Mouse (Mus musculus): ENCODE measurements around the gene Galntl6. TPM values are rescaled to one million over a fixed set of nuclear protein-coding genes. Genes with fewer than 3 reads are reported as not detected.

Galntl6 gene
- polyA plus RNA-seq, 1 experiment from 2014 or later, result 0.33 TPM

- no peaks in the 10 kb centered on the region for H3K27me3 ChIP-seq (ENCODE audit: control insufficient read depth, insufficient read depth, low read length)
- DNase-seq (ENCODE audit: low spot score, missing footprints) (no peak), ATAC-seq (ENCODE audit: low FRiP score) (no peak)
- H3K4me2 ChIP-seq, result no peak overlapping the region
- H3K27ac ChIP-seq (ENCODE audit: low read depth, low read length), result no peak overlapping the region
- H3K9ac ChIP-seq (ENCODE audit: low read length), result no peak overlapping the region
- no peaks in the 10 kb centered on the region for H3K9me3 ChIP-seq (ENCODE audit: control insufficient read depth, low read length)
- H3K4me3 ChIP-seq (ENCODE audit: low read depth, low read length), result no peak overlapping the region
- no peaks in the 10 kb centered on the region for H3K4me1 ChIP-seq (ENCODE audit: control insufficient read depth, insufficient read depth, low read length)
- no peaks in the 10 kb centered on the region for H3K36me3 ChIP-seq (ENCODE audit: control insufficient read depth, insufficient read depth, low read length)
These were observed 1063.4 kb downstream of the Galntl6 start for GRCm38 (mm10) chr8:57849074-57849473.

- no peaks in the 10 kb centered on the region for H3K4me1 ChIP-seq (ENCODE audit: control insufficient read depth, insufficient read depth, low read length)
- H3K9me3 ChIP-seq (ENCODE audit: control insufficient read depth, low read length), result no peaks in the 10 kb centered on the region
- H3K4me2 ChIP-seq, result no peak overlapping the region
- no peaks in the 10 kb centered on the region for H3K36me3 ChIP-seq (ENCODE audit: control insufficient read depth, insufficient read depth, low read length)
- no peak overlapping the region for H3K4me3 ChIP-seq (ENCODE audit: low read depth, low read length)
- ATAC-seq (ENCODE audit: low FRiP score) (no peak), DNase-seq (ENCODE audit: low spot score, missing footprints) (no peak)
- H3K27ac ChIP-seq (ENCODE audit: low read depth, low read length), result no peak overlapping the region
- WGBS, result 57% methylated on average over 5 of the region's 5 CpGs
- H3K27me3 ChIP-seq (ENCODE audit: control insufficient read depth, insufficient read depth, low read length), result no peaks in the 10 kb centered on the region
- no peak overlapping the region for H3K9ac ChIP-seq (ENCODE audit: low read length)
These were observed 1069.0 kb downstream of the Galntl6 start for GRCm38 (mm10) chr8:57843461-57843860.

DNA sequence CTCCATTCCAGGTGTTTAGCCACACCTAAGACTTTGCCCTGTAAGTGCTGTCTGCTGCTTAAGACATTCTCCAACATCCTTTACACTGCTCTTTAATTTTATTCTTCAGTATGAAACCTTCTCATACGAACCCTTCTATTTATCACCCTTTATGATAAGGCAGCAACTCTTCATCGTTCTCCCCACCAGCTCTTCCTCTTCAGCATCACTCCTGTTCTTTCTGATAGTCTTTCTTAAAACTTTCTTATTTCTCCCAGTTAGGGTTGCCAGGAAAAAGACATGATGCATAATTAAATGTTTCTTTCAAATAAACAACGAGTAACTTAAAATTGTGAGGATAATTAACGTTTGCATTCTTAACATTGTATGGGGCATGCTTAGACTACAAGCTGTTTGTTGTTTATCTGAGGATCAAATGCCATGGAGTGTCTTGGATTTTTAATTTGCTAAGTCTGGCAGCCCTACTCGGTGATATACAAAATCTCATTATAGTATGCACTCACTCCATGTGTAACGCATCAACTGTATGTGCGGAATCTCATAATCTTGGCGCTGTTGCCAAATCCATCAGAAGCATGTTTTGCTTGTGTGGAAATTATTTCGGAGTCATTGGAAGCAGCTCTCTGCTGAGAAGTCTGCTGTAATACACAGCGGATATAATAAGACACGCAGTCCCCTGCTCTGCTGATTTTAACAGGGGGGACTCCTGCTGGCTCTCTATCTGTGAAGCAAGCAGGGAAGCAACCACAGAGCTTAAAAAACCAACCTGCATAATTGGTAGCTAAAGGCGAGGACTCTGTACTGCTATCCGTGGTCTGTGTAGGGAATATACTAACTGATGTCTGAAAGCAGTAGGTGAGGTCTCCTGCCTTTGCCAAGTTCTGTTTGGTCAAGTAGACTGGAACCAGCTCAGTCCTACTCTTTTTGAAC lies 1069.7 kb downstream of the Galntl6 start:
- 78% methylated on average over 13 of the region's 13 CpGs for WGBS

DNA sequence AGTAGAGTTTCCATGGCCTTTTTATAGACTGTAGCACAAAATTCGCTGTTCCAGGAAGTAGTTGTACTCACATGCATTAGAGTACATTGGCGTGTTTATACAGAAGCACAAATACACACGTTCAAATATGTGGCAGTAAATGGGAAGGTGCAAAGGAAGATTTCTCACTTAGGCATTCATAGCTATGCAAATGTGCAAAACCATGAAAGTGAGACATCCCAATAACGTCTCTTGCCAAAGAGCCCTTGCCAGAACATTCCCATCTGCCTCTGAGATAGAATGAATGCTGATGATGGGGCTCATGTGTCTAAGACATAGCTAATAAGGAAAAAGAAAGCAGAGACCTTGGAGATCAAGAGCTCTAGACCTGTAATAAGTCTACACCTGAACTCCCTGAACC lies 1071.0 kb downstream of the Galntl6 start:
- Histone ChIP-seq H3K4me2 (no peak overlapping the region), H3K36me3 (ENCODE audit: control insufficient read depth, insufficient read depth, low read length) (no peaks in the 10 kb centered on the region), H3K27ac (ENCODE audit: low read depth, low read length) (no peak overlapping the region), H3K9me3 (ENCODE audit: control insufficient read depth, low read length) (no peaks in the 10 kb centered on the region), H3K4me1 (ENCODE audit: control insufficient read depth, insufficient read depth, low read length) (peaks cover 4% of the 10 kb centered on the region), H3K9ac (ENCODE audit: low read length) (no peak overlapping the region), H3K27me3 (ENCODE audit: control insufficient read depth, insufficient read depth, low read length) (no peaks in the 10 kb centered on the region), H3K4me3 (ENCODE audit: low read depth, low read length) (no peak overlapping the region)
- no peak for DNase-seq (ENCODE audit: low spot score, missing footprints)
- WGBS, result 84% methylated on average over 4 of the region's 4 CpGs
- no peak for ATAC-seq (ENCODE audit: low FRiP score)

More for the DNA sequence above, 1069.7 kb downstream of the Galntl6 start:
- H3K4me3 ChIP-seq (ENCODE audit: low read depth, low read length), result no peak overlapping the region
- no peaks in the 10 kb centered on the region for H3K9me3 ChIP-seq (ENCODE audit: control insufficient read depth, low read length)
- DNase-seq (ENCODE audit: low spot score, missing footprints), result no peak
- no peak overlapping the region for H3K4me2 ChIP-seq
- H3K36me3 ChIP-seq (ENCODE audit: control insufficient read depth, insufficient read depth, low read length), result no peaks in the 10 kb centered on the region
- H3K4me1 ChIP-seq (ENCODE audit: control insufficient read depth, insufficient read depth, low read length), result no peaks in the 10 kb centered on the region
- ATAC-seq (ENCODE audit: low FRiP score), result no peak
- no peak overlapping the region for H3K27ac ChIP-seq (ENCODE audit: low read depth, low read length)
- no peaks in the 10 kb centered on the region for H3K27me3 ChIP-seq (ENCODE audit: control insufficient read depth, insufficient read depth, low read length)
- H3K9ac ChIP-seq (ENCODE audit: low read length), result no peak overlapping the region

- no peak overlapping the region for H3K4me3 ChIP-seq (ENCODE audit: low read depth, low read length)
- ATAC-seq (ENCODE audit: low FRiP score) (peak; percentile 64; the same call in 1 of the 2 replicates), DNase-seq (ENCODE audit: low spot score, missing footprints) (no peak)
- H3K27ac ChIP-seq (ENCODE audit: low read depth, low read length), result no peak overlapping the region
- no peaks in the 10 kb centered on the region for H3K27me3 ChIP-seq (ENCODE audit: control insufficient read depth, insufficient read depth, low read length)
- 53% methylated on average over 8 of the region's 8 CpGs for WGBS
- no peaks in the 10 kb centered on the region for H3K36me3 ChIP-seq (ENCODE audit: control insufficient read depth, insufficient read depth, low read length)
- H3K4me1 ChIP-seq (ENCODE audit: control insufficient read depth, insufficient read depth, low read length), result peaks cover 9% of the 10 kb centered on the region
- no peak overlapping the region for H3K4me2 ChIP-seq
- H3K9me3 ChIP-seq (ENCODE audit: control insufficient read depth, low read length), result no peaks in the 10 kb centered on the region
- H3K9ac ChIP-seq (ENCODE audit: low read length), result no peak overlapping the region
These were observed 1075.1 kb downstream of the Galntl6 start for GRCm38 (mm10) chr8:57837384-57837783.

DNA sequence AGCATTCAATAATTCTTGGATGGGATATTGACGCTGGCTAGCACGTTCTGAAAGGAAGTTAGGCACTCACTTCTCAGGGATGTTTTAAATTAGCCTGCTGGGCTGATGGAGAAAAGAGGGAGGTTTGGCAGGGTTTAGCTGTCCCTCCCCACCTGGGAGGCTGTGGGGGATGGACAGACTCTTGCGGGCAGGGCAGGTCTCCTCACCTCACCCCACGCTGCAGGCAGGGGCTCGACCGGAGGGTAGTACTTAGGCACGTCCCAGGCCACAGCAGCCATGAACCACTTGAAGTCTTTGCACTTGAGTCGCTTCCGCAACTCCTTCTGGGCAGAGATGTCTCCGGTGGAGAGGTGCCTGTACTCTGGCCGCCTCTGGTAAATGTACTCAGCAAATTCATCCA lies 1075.5 kb downstream of the Galntl6 start:
- DNase-seq (ENCODE audit: low spot score, missing footprints), result no peak
- Histone ChIP-seq H3K36me3 (ENCODE audit: control insufficient read depth, insufficient read depth, low read length) (no peaks in the 10 kb centered on the region), H3K4me2 (no peak overlapping the region), H3K9me3 (ENCODE audit: control insufficient read depth, low read length) (no peaks in the 10 kb centered on the region), H3K27me3 (ENCODE audit: control insufficient read depth, insufficient read depth, low read length) (no peaks in the 10 kb centered on the region), H3K9ac (ENCODE audit: low read length) (no peak overlapping the region), H3K4me1 (ENCODE audit: control insufficient read depth, insufficient read depth, low read length) (peaks cover 9% of the 10 kb centered on the region), H3K27ac (ENCODE audit: low read depth, low read length) (no peak overlapping the region), H3K4me3 (ENCODE audit: low read depth, low read length) (no peak overlapping the region)
- ATAC-seq (ENCODE audit: low FRiP score), result peak; percentile 66
- WGBS, result 59% methylated on average over 11 of the region's 11 CpGs

DNA sequence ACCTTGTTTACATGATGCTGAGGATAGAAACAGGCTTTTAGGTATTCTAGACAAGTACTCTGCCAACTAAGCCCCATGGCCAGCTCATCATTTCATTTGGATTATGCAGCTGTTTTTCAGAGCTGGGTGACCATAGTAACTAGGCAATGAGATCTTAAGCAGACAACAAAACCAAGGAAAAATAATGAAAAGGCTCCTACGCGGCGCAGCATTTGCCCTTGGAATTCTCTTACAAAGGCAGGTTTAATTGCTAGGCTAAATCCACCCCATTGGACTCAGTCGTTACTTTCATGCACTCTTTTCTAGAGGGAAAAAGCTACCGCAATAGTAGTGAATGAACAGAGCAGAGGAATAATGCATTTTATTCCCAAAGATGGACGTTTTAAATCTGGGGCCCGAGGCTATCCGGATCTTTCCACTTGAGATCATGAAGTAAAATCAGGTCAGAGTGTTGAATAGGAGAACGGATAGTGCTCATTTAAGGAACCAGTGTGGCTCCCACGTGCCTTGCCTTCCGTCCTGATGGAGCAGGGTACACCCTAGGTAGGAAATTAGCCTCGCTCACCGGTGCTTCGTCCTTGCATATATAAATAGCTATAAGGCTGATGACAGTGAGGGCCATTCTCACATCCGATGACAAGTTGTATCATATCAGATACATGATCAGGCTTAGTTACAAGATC lies 1076.1 kb downstream of the Galntl6 start:
- H3K4me1 ChIP-seq (ENCODE audit: control insufficient read depth, insufficient read depth, low read length), result peaks cover 9% of the 10 kb centered on the region
- no peaks in the 10 kb centered on the region for H3K9me3 ChIP-seq (ENCODE audit: control insufficient read depth, low read length)
- no peak overlapping the region for H3K4me2 ChIP-seq
- H3K9ac ChIP-seq (ENCODE audit: low read length), result no peak overlapping the region
- H3K4me3 ChIP-seq (ENCODE audit: low read depth, low read length), result no peak overlapping the region
- no peak overlapping the region for H3K27ac ChIP-seq (ENCODE audit: low read depth, low read length)
- DNase-seq (ENCODE audit: low spot score, missing footprints) (peak; percentile 86), ATAC-seq (ENCODE audit: low FRiP score) (peak; percentile 73)
- WGBS, result 54% methylated on average over 15 of the region's 15 CpGs
- no peaks in the 10 kb centered on the region for H3K27me3 ChIP-seq (ENCODE audit: control insufficient read depth, insufficient read depth, low read length)
- H3K36me3 ChIP-seq (ENCODE audit: control insufficient read depth, insufficient read depth, low read length), result no peaks in the 10 kb centered on the region

- DNase-seq (ENCODE audit: low spot score, missing footprints), result no peak
- no peak for ATAC-seq (ENCODE audit: low FRiP score)
- 77% methylated on average over 7 of the region's 7 CpGs for WGBS
- no peaks in the 10 kb centered on the region for H3K9me3 ChIP-seq (ENCODE audit: control insufficient read depth, low read length)
- no peaks in the 10 kb centered on the region for H3K4me1 ChIP-seq (ENCODE audit: control insufficient read depth, insufficient read depth, low read length)
- H3K9ac ChIP-seq (ENCODE audit: low read length), result no peak overlapping the region
- no peak overlapping the region for H3K27ac ChIP-seq (ENCODE audit: low read depth, low read length)
- no peak overlapping the region for H3K4me3 ChIP-seq (ENCODE audit: low read depth, low read length)
- H3K4me2 ChIP-seq, result no peak overlapping the region
- no peaks in the 10 kb centered on the region for H3K27me3 ChIP-seq (ENCODE audit: control insufficient read depth, insufficient read depth, low read length)
- no peaks in the 10 kb centered on the region for H3K36me3 ChIP-seq (ENCODE audit: control insufficient read depth, insufficient read depth, low read length)
These were observed 1089.3 kb downstream of the Galntl6 start for GRCm38 (mm10) chr8:57823151-57823550.

- H3K4me3 ChIP-seq (ENCODE audit: low read depth, low read length), result no peak overlapping the region
- H3K4me1 ChIP-seq (ENCODE audit: control insufficient read depth, insufficient read depth, low read length), result no peaks in the 10 kb centered on the region
- H3K9ac ChIP-seq (ENCODE audit: low read length), result no peak overlapping the region
- H3K27me3 ChIP-seq (ENCODE audit: control insufficient read depth, insufficient read depth, low read length), result no peaks in the 10 kb centered on the region
- 63% methylated on average over 7 of the region's 7 CpGs for WGBS
- DNase-seq (ENCODE audit: low spot score, missing footprints) (no peak), ATAC-seq (ENCODE audit: low FRiP score) (no peak)
- H3K36me3 ChIP-seq (ENCODE audit: control insufficient read depth, insufficient read depth, low read length), result no peaks in the 10 kb centered on the region
- H3K9me3 ChIP-seq (ENCODE audit: control insufficient read depth, low read length), result no peaks in the 10 kb centered on the region
- no peak overlapping the region for H3K27ac ChIP-seq (ENCODE audit: low read depth, low read length)
- no peak overlapping the region for H3K4me2 ChIP-seq
These were observed 1096.4 kb downstream of the Galntl6 start for GRCm38 (mm10) chr8:57816034-57816433.
